Mouse (Mus musculus): ENCODE measurements around the gene Ccdc42.
A peak's percentile ranks its signal among the peaks of the same experiment; 100 is the strongest.

Ccdc42 gene

GRCm38 (mm10) chr11:68589055-68589809 is 2.4 kb downstream of the Ccdc42 start:
- DNase-seq, result peak; percentile 92 to 94

GRCm38 (mm10) chr11:68591708-68592107 is 4.9 kb downstream of the Ccdc42 start:
- DNase-seq, result peak in 1 of 2 experiments; percentile 39

GRCm38 (mm10) chr11:68593247-68593646 is 6.4 kb downstream of the Ccdc42 start:
- no peak for DNase-seq

GRCm38 (mm10) chr11:68597912-68598311 is 11.1 kb downstream of the Ccdc42 start:
- DNase-seq, result no peak

- peak; percentile 36 to 59 for DNase-seq
Observed at GRCm38 (mm10) chr11:68600551-68601021, 13.8 kb downstream of the Ccdc42 start.

- peak in 1 of 2 experiments; percentile 49 for DNase-seq
Observed at GRCm38 (mm10) chr11:68601486-68601991, 14.7 kb downstream of the Ccdc42 start.

GRCm38 (mm10) chr11:68602200-68602931 is 15.5 kb downstream of the Ccdc42 start:
- peak; percentile 69 to 83 for DNase-seq

GRCm38 (mm10) chr11:68607046-68607445 is 20.2 kb downstream of the Ccdc42 start:
- no peak for DNase-seq

- DNase-seq, result peak in 1 of 2 experiments; percentile 19
Observed at GRCm38 (mm10) chr11:68609910-68610566, 23.2 kb downstream of the Ccdc42 start.

GRCm38 (mm10) chr11:68610567-68610947 is 23.7 kb downstream of the Ccdc42 start:
- no peak for DNase-seq

- peak; percentile 67 to 71 for DNase-seq
Observed at GRCm38 (mm10) chr11:68613071-68613711, 26.4 kb downstream of the Ccdc42 start.

- DNase-seq, result peak; percentile 67 to 74
Observed at GRCm38 (mm10) chr11:68622751-68623150, 35.9 kb downstream of the Ccdc42 start.

- peak; percentile 75 to 86 for DNase-seq
Observed at GRCm38 (mm10) chr11:68623225-68623870, 36.5 kb downstream of the Ccdc42 start.

GRCm38 (mm10) chr11:68623871-68624258 is 37.0 kb downstream of the Ccdc42 start:
- peak in 1 of 2 experiments; percentile 37 for DNase-seq

- no peak for DNase-seq
Observed at GRCm38 (mm10) chr11:68631611-68632316, 44.9 kb downstream of the Ccdc42 start.

- DNase-seq, result peak; percentile 53 to 68
Observed at GRCm38 (mm10) chr11:68637861-68638615, 51.2 kb downstream of the Ccdc42 start.

GRCm38 (mm10) chr11:68641361-68641760 is 54.5 kb downstream of the Ccdc42 start:
- DNase-seq, result no peak

- peak; percentile 37 to 59 for DNase-seq
Observed at GRCm38 (mm10) chr11:68644781-68645180, 58.0 kb downstream of the Ccdc42 start.

Data from kidney, postnatal 4 days (tissue).